Mouse (Mus musculus): ENCODE measurements around the gene Klhl29. TPM values are rescaled to one million over a fixed set of nuclear protein-coding genes. Genes with fewer than 3 reads are reported as not detected.

The Klhl29 gene
- polyA plus RNA-seq, 1 experiment from 2014 or later = 0.50 TPM

DNA sequence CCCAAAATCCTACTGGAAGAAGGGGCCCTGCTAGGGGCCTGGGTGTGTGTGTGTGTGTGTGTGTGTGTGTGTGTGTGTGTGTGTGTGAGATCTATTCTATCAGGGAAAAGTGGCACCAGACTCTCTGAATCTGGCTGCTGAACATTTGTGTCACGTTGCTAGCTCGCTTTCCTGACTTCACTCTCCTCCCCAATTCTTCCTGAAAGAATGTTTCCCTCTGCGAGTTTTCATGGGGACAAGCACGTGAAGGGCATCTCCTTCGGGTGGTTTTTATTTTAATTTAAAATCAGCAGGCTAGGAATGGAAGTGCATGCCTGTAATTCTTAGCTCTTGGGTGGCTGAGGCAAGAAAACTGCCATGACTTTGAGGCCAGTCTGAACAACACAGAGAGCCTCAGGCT is 172.1 kb downstream of the Klhl29 start:
- no peaks in the 10 kb centered on the region for H3K27me3 ChIP-seq (ENCODE audit: control insufficient read depth, insufficient read depth, low read length)
- H3K27ac ChIP-seq (replicated peaks in 1 of 2; ENCODE audit: control insufficient read depth in 1 of 2, insufficient read depth in 1 of 2, low read depth in 2 of 2, low read length in 2 of 2) = no peak overlapping the region
- H3K36me3 ChIP-seq (ENCODE audit: control insufficient read depth, insufficient read depth, low read length) = no peaks in the 10 kb centered on the region
- H3K4me3 ChIP-seq (ENCODE audit: control insufficient read depth in 1 of 2, insufficient read depth in 1 of 2, low read depth in 1 of 2, low read length in 2 of 2) = no peak overlapping the region
- ATAC-seq (ENCODE audit: insufficient number of reproducible peaks, insufficient read depth, low FRiP score, low read depth) = no peak
- no peaks in the 10 kb centered on the region for H3K9me3 ChIP-seq (ENCODE audit: control insufficient read depth, low read length)
- no peak overlapping the region for H3K9ac ChIP-seq (ENCODE audit: low read length)
- H3K4me2 ChIP-seq (ENCODE audit: low read length) = no peak overlapping the region
- WGBS = 55% methylated on average over 5 of the region's 5 CpGs
- no peaks in the 10 kb centered on the region; a peak in 1 of 4 replicates for H3K4me1 ChIP-seq (ENCODE audit: control insufficient read depth in 2 of 2, insufficient read depth in 2 of 2, low read length in 2 of 2)

DNA sequence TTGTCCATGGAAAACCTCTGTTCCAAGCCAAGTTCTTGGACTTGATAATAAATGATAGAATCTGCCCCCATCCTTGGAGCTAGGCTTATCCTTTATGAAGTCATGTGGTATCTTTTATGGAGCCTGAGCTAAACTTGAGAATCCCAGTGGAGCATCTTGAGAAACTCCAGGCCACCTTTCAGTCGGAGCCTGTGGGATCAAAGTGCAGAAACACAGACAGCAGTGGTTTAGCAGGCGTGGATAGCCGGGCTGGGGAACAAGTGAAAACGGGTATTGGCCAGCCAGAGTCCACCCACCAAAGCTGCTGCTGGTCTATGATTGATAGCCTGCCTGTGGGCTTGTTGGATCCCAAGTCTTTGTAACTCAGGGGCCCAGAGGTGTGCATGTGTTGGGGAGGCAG is 177.2 kb downstream of the Klhl29 start:
- Histone ChIP-seq H3K27ac (replicated peaks in 1 of 2; ENCODE audit: control insufficient read depth in 1 of 2, insufficient read depth in 1 of 2, low read depth in 2 of 2, low read length in 2 of 2) (no peak overlapping the region), H3K4me2 (ENCODE audit: low read length) (no peak overlapping the region), H3K27me3 (ENCODE audit: control insufficient read depth, insufficient read depth, low read length) (no peaks in the 10 kb centered on the region), H3K4me1 (ENCODE audit: control insufficient read depth in 2 of 2, insufficient read depth in 2 of 2, low read length in 2 of 2) (no peaks in the 10 kb centered on the region; a peak in 1 of 4 replicates), H3K9ac (ENCODE audit: low read length) (no peak overlapping the region), H3K36me3 (ENCODE audit: control insufficient read depth, insufficient read depth, low read length) (no peaks in the 10 kb centered on the region), H3K4me3 (ENCODE audit: control insufficient read depth in 1 of 2, insufficient read depth in 1 of 2, low read depth in 1 of 2, low read length in 2 of 2) (no peak overlapping the region), H3K9me3 (ENCODE audit: control insufficient read depth, low read length) (no peaks in the 10 kb centered on the region)
- 41% methylated on average over 4 of the region's 4 CpGs for WGBS
- no peak for ATAC-seq (ENCODE audit: insufficient number of reproducible peaks, insufficient read depth, low FRiP score, low read depth)

DNA sequence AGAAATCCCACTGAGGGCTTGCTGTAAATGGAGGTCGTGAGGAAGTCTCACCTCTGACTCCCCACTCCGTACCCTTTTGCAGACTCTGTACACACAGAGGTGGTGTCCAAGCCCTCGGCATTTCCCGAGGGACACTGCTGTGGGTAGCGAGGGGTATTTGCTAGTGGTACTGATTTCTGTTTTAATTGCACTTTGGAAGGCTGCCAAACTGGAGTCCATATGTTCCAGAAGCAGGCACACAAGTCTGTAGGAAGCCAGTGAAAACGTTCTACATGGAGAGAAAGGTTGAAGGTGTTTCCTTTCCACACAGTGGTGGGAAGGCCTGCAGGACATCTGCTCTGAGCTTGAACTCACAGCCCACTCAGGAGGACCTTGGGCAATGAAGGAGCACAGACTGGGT is 181.3 kb downstream of the Klhl29 start:
- ATAC-seq (ENCODE audit: insufficient number of reproducible peaks, insufficient read depth, low FRiP score, low read depth) = no peak
- 59% methylated on average over 6 of the region's 6 CpGs for WGBS
- Histone ChIP-seq H3K4me3 (ENCODE audit: control insufficient read depth in 1 of 2, insufficient read depth in 1 of 2, low read depth in 1 of 2, low read length in 2 of 2) (no peak overlapping the region), H3K4me1 (ENCODE audit: control insufficient read depth in 2 of 2, insufficient read depth in 2 of 2, low read length in 2 of 2) (peaks cover 8 to 16% of the 10 kb centered on the region in 2 experiments), H3K9ac (ENCODE audit: low read length) (no peak overlapping the region), H3K4me2 (ENCODE audit: low read length) (no peak overlapping the region), H3K36me3 (ENCODE audit: control insufficient read depth, insufficient read depth, low read length) (no peaks in the 10 kb centered on the region), H3K27me3 (ENCODE audit: control insufficient read depth, insufficient read depth, low read length) (no peaks in the 10 kb centered on the region), H3K9me3 (ENCODE audit: control insufficient read depth, low read length) (no peaks in the 10 kb centered on the region), H3K27ac (replicated peaks in 1 of 2; ENCODE audit: control insufficient read depth in 1 of 2, insufficient read depth in 1 of 2, low read depth in 2 of 2, low read length in 2 of 2) (no peak overlapping the region)

DNA sequence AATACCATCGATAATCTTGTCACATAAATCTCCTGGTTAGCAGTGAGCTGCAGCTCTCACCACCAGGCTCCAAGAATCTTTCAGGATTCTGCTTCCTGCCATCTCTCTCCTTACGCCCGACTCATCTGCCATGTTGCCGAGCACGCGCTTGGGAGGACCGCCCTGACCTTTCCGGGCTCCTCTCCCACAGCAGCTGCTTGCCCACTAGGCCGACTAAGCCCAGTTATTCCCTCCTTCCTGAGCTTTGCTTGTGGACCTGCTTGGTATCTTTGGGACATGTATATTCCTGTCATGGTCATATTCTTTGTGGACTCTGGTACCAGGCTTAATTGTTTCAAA is 183.1 kb downstream of the Klhl29 start:
- Histone ChIP-seq H3K4me1 (ENCODE audit: control insufficient read depth in 2 of 2, insufficient read depth in 2 of 2, low read length in 2 of 2) (peaks cover 23 to 33% of the 10 kb centered on the region in 2 experiments), H3K4me2 (ENCODE audit: low read length) (peak overlapping the region; percentile 58; the same call in 1 of the 2 replicates), H3K27me3 (ENCODE audit: control insufficient read depth, insufficient read depth, low read length) (no peaks in the 10 kb centered on the region), H3K36me3 (ENCODE audit: control insufficient read depth, insufficient read depth, low read length) (no peaks in the 10 kb centered on the region), H3K4me3 (ENCODE audit: control insufficient read depth in 1 of 2, insufficient read depth in 1 of 2, low read depth in 1 of 2, low read length in 2 of 2) (0 out of 4 replicates have a peak overlapping the region, but pooled peaks of 1 of the 2 experiments have one; percentile 10), H3K9ac (ENCODE audit: low read length) (peak overlapping the region; percentile 54; the same call in 1 of the 2 replicates), H3K9me3 (ENCODE audit: control insufficient read depth, low read length) (no peaks in the 10 kb centered on the region), H3K27ac (replicated peaks in 1 of 2; ENCODE audit: control insufficient read depth in 1 of 2, insufficient read depth in 1 of 2, low read depth in 2 of 2, low read length in 2 of 2) (peak overlapping the region in 1 of 2 experiments; percentile 71; a peak in 2 of 4 replicates)
- no peak for ATAC-seq (ENCODE audit: insufficient number of reproducible peaks, insufficient read depth, low FRiP score, low read depth)
- 64% methylated on average over 9 of the region's 9 CpGs for WGBS

DNA sequence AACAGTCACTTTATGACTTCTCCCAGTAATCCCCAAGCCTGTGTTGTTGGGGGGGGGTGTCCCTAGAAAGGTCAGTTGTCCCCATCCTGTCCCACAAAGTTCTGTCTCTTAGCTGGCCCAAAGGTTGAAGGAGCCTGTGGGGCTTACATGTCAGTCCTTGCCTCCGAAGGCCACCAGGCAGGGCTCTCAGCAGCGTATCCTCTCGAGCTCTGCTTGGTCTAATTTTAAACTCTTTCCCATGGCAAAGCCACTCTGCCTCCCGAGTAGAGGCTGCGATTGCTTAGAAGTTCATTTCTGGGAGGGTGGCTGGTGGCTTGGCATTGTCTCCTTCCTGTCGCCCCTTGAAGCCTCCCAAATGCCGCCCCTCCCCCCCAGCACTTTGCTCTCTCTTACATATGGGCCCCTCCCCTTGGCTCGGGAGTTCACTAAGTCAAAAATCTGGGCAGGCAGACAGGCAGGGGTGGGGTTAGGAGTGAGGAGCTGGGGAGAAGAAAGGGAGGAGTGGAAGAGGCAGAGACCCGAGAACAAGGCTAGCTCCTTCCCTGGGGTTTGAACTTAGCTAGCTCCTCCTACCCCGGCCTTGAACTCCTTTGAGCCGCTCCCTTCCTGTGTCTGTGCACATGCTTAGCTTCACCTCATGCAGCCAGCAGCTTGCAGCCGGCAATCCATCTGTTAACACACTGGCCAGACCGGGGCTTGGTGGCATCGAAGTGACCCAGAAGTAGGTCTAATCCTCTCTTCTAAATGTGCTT is 183.7 kb downstream of the Klhl29 start:
- Histone ChIP-seq H3K27ac (replicated peaks in 1 of 2; ENCODE audit: control insufficient read depth in 1 of 2, insufficient read depth in 1 of 2, low read depth in 2 of 2, low read length in 2 of 2) (peak overlapping the region; percentile 18 to 71; a peak in 3 of 4 replicates), H3K9me3 (ENCODE audit: control insufficient read depth, low read length) (no peaks in the 10 kb centered on the region), H3K9ac (ENCODE audit: low read length) (peak overlapping the region; percentile 54; the same call in 1 of the 2 replicates), H3K27me3 (ENCODE audit: control insufficient read depth, insufficient read depth, low read length) (no peaks in the 10 kb centered on the region), H3K4me2 (ENCODE audit: low read length) (peak overlapping the region; percentile 58), H3K36me3 (ENCODE audit: control insufficient read depth, insufficient read depth, low read length) (no peaks in the 10 kb centered on the region), H3K4me1 (ENCODE audit: control insufficient read depth in 2 of 2, insufficient read depth in 2 of 2, low read length in 2 of 2) (peaks cover 26 to 37% of the 10 kb centered on the region in 2 experiments), H3K4me3 (ENCODE audit: control insufficient read depth in 1 of 2, insufficient read depth in 1 of 2, low read depth in 1 of 2, low read length in 2 of 2) (peak overlapping the region in 1 of 2 experiments; percentile 10; a peak in 1 of 4 replicates)
- peak; percentile 55 for ATAC-seq (ENCODE audit: insufficient number of reproducible peaks, insufficient read depth, low FRiP score, low read depth)
- 5% methylated on average over 14 of the region's 14 CpGs for WGBS

DNA sequence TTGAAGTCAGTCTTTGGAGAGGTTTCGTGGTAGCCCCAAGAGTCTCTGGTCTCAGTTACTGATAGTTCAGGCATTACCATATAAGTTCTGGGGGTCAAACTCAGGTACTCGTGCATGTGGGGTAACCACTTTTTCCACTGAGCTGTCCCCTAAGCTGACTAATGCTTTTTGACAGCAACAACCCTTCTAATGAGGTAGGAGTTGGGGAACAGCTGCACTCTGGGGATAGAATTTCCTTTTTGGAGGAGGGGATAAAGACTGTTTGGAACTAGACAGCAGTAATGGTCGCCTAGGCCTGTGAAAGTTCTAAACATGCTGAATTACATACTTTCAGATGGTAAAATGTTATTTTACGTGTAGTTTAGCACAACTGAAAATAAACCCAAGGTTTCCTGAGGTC is 184.3 kb downstream of the Klhl29 start:
- H3K4me3 ChIP-seq (ENCODE audit: control insufficient read depth in 1 of 2, insufficient read depth in 1 of 2, low read depth in 1 of 2, low read length in 2 of 2) = no peak overlapping the region
- no peaks in the 10 kb centered on the region for H3K36me3 ChIP-seq (ENCODE audit: control insufficient read depth, insufficient read depth, low read length)
- ATAC-seq (ENCODE audit: insufficient number of reproducible peaks, insufficient read depth, low FRiP score, low read depth) = no peak
- H3K4me1 ChIP-seq (ENCODE audit: control insufficient read depth in 2 of 2, insufficient read depth in 2 of 2, low read length in 2 of 2) = peaks cover 30 to 40% of the 10 kb centered on the region in 2 experiments
- H3K9me3 ChIP-seq (ENCODE audit: control insufficient read depth, low read length) = no peaks in the 10 kb centered on the region
- no peaks in the 10 kb centered on the region for H3K27me3 ChIP-seq (ENCODE audit: control insufficient read depth, insufficient read depth, low read length)
- peak overlapping the region; percentile 58 for H3K4me2 ChIP-seq (ENCODE audit: low read length)
- 78% methylated on average over 4 of the region's 4 CpGs for WGBS
- H3K27ac ChIP-seq (replicated peaks in 1 of 2; ENCODE audit: control insufficient read depth in 1 of 2, insufficient read depth in 1 of 2, low read depth in 2 of 2, low read length in 2 of 2) = peak overlapping the region; percentile 18 to 71; a peak in 3 of 4 replicates
- peak overlapping the region; percentile 54; the same call in 1 of the 2 replicates for H3K9ac ChIP-seq (ENCODE audit: low read length)

DNA sequence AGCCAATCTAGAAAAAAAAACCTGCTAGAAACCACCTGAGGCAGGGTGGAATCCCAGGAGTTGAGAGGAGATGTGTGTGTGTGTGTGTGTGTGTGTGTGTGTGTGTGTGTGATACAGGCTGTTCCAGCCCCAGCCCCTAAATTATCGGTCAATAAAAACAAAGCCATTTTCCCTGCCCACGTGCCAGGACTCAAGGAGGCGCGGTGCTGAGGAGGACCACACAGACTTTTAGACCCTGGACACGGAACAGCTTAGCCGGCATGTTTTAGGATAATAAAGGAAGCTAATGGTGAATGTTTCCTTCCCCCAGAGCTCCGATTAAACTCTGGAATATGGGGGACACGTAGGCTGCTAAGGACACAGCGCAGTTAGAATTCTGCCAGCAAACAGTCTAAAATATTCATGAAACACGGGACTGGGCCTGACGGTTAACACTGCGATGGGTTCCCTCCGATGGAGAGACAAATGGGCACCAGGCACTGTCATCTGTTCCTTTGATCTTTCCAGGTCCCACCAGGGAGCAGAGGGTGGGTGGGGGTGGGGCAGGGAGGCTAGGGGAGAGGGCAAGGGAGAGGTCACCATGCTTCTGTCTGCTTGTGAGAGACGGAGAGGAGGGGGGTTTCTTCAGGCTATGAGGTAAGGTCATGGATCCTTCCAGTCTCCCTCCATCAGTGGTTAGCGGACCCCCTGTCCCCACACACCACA is 185.9 kb downstream of the Klhl29 start:
- H3K9ac ChIP-seq (ENCODE audit: low read length) = no peak overlapping the region
- no peaks in the 10 kb centered on the region for H3K27me3 ChIP-seq (ENCODE audit: control insufficient read depth, insufficient read depth, low read length)
- no peak for ATAC-seq (ENCODE audit: insufficient number of reproducible peaks, insufficient read depth, low FRiP score, low read depth)
- H3K4me1 ChIP-seq (ENCODE audit: control insufficient read depth in 2 of 2, insufficient read depth in 2 of 2, low read length in 2 of 2) = peaks cover 30 to 40% of the 10 kb centered on the region in 2 experiments
- no peaks in the 10 kb centered on the region for H3K36me3 ChIP-seq (ENCODE audit: control insufficient read depth, insufficient read depth, low read length)
- 70% methylated on average over 15 of the region's 15 CpGs for WGBS
- H3K4me3 ChIP-seq (ENCODE audit: control insufficient read depth in 1 of 2, insufficient read depth in 1 of 2, low read depth in 1 of 2, low read length in 2 of 2) = no peak overlapping the region
- no peak overlapping the region for H3K4me2 ChIP-seq (ENCODE audit: low read length)
- no peak overlapping the region for H3K27ac ChIP-seq (replicated peaks in 1 of 2; ENCODE audit: control insufficient read depth in 1 of 2, insufficient read depth in 1 of 2, low read depth in 2 of 2, low read length in 2 of 2)
- H3K9me3 ChIP-seq (ENCODE audit: control insufficient read depth, low read length) = no peaks in the 10 kb centered on the region
